Mouse (Mus musculus) right cerebral cortex, postnatal 10 days (tissue): ENCODE data around the gene Bst1.

ENCODE experiments used
- DNase-seq, 2 experiments: peaks; one replicate each; pipeline ENCODE4 v3.0.0; 2021; ENCODE audit warnings: low spot score in 2 of 2

The Bst1 gene

GRCm38 (mm10) chr5:43810427-43811062 lies 8.1 kb upstream of the Bst1 start:
- no peak for DNase-seq

- DNase-seq, result no peak
These were observed 4.1 kb upstream of the Bst1 start for GRCm38 (mm10) chr5:43814536-43814935.

- DNase-seq, result no peak
These were observed 2.9 kb upstream of the Bst1 start for GRCm38 (mm10) chr5:43815769-43816168.

- no peak for DNase-seq
These were observed 2.1 kb downstream of the Bst1 start for GRCm38 (mm10) chr5:43820785-43821184.

GRCm38 (mm10) chr5:43821538-43821937 lies 2.9 kb downstream of the Bst1 start, which contains the start of gene Fbxl5:
TSS of gene Fbxl5 (minus strand) at chr5:43821638.
- no peak for DNase-seq

- DNase-seq, result no peak
These were observed 3.5 kb downstream of the Bst1 start for GRCm38 (mm10) chr5:43822199-43822598.

GRCm38 (mm10) chr5:43822824-43823223 lies 4.1 kb downstream of the Bst1 start:
- no peak for DNase-seq

GRCm38 (mm10) chr5:43824580-43824979 lies 5.9 kb downstream of the Bst1 start:
- no peak for DNase-seq

GRCm38 (mm10) chr5:43826883-43827282 lies 8.2 kb downstream of the Bst1 start:
- DNase-seq, result no peak

- peak in 1 of 2 experiments; percentile 1 for DNase-seq
These were observed 8.7 kb downstream of the Bst1 start for GRCm38 (mm10) chr5:43827366-43827765.

GRCm38 (mm10) chr5:43836590-43836989 lies 17.9 kb downstream of the Bst1 start:
- DNase-seq, result peak; percentile 30 to 31

- peak in 1 of 2 experiments; percentile 43 for DNase-seq
These were observed 18.7 kb downstream of the Bst1 start for GRCm38 (mm10) chr5:43837372-43837771.

GRCm38 (mm10) chr5:43841144-43842010 lies 22.7 kb downstream of the Bst1 start:
- DNase-seq, result peak; percentile 35 to 72

GRCm38 (mm10) chr5:43842011-43842285 lies 23.3 kb downstream of the Bst1 start:
- no peak for DNase-seq

GRCm38 (mm10) chr5:43842576-43843155 lies 24.0 kb downstream of the Bst1 start:
- DNase-seq, result no peak

GRCm38 (mm10) chr5:43845083-43845482 lies 26.4 kb downstream of the Bst1 start:
- peak; percentile 36 to 38 for DNase-seq

GRCm38 (mm10) chr5:43845646-43846045 lies 27.0 kb downstream of the Bst1 start:
- DNase-seq, result no peak

- DNase-seq, result no peak
These were observed 27.5 kb downstream of the Bst1 start for GRCm38 (mm10) chr5:43846227-43846626.

- no peak for DNase-seq
These were observed 28.9 kb downstream of the Bst1 start for GRCm38 (mm10) chr5:43847555-43847954.

- no peak for DNase-seq
These were observed 29.6 kb downstream of the Bst1 start for GRCm38 (mm10) chr5:43848275-43848674.

GRCm38 (mm10) chr5:43853096-43853867 lies 34.6 kb downstream of the Bst1 start:
- DNase-seq, result no peak

GRCm38 (mm10) chr5:43853868-43854488 lies 35.3 kb downstream of the Bst1 start:
- DNase-seq, result no peak
